Mouse (Mus musculus): ENCODE measurements around the gene Tmem184b. TPM values are rescaled to one million over a fixed set of nuclear protein-coding genes. Genes with fewer than 3 reads are reported as not detected.

Tmem184b gene
- polyA plus RNA-seq, 2 experiments: 67.9 to 121 TPM

GRCm38 (mm10) chr15:79442961-79443518 is 39.7 kb upstream of the Tmem184b start:
- Histone ChIP-seq H3K4me2 (replicated peaks; ENCODE audit: low read depth, low read length, severe bottlenecking) (no peak overlapping the region), H3K9me3 (ENCODE audit: control insufficient read depth, low read length) (no peaks in the 10 kb centered on the region), H3K27me3 (ENCODE audit: control insufficient read depth, insufficient read depth, low read length) (no peaks in the 10 kb centered on the region), H3K4me1 (ENCODE audit: control insufficient read depth, insufficient read depth, low read length) (peaks cover 29% of the 10 kb centered on the region), H3K9ac (ENCODE audit: low read depth, low read length, severe bottlenecking) (no peak overlapping the region), H3K4me3 (replicated peaks; ENCODE audit: low read length) (no peak overlapping the region), H3K27ac (replicated peaks; ENCODE audit: low read depth, low read length) (no peak overlapping the region), H3K36me3 (ENCODE audit: control insufficient read depth, insufficient read depth, low read length) (peaks cover 10% of the 10 kb centered on the region)
- no peak for DNase-seq (ENCODE audit: low spot score)
- WGBS: 75% methylated on average over 9 of the region's 9 CpGs
- no peak for ATAC-seq (ENCODE audit: low FRiP score, low read depth)
- no peak for TF ChIP-seq POLR2A (IDR thresholded peaks at IDR 0.05; ENCODE audit: borderline replicate concordance, extremely low read depth, insufficient read depth, insufficient read length)

- Histone ChIP-seq H3K9ac (ENCODE audit: low read depth, low read length, severe bottlenecking) (peak overlapping the region; percentile 98), H3K36me3 (ENCODE audit: control insufficient read depth, insufficient read depth, low read length) (peaks cover 18% of the 10 kb centered on the region), H3K4me1 (ENCODE audit: control insufficient read depth, insufficient read depth, low read length) (peaks cover 29% of the 10 kb centered on the region), H3K27me3 (ENCODE audit: control insufficient read depth, insufficient read depth, low read length) (no peaks in the 10 kb centered on the region), H3K4me3 (replicated peaks; ENCODE audit: low read length) (peak overlapping the region; percentile 97), H3K9me3 (ENCODE audit: control insufficient read depth, low read length) (no peaks in the 10 kb centered on the region), H3K27ac (replicated peaks; ENCODE audit: low read depth, low read length) (peak overlapping the region; percentile 96), H3K4me2 (replicated peaks; ENCODE audit: low read depth, low read length, severe bottlenecking) (peak overlapping the region; percentile 85)
- TF ChIP-seq POLR2A (IDR thresholded peaks at IDR 0.05; ENCODE audit: borderline replicate concordance, extremely low read depth, insufficient read depth, insufficient read length): no peak
- 5% methylated on average over 6 of the region's 6 CpGs for WGBS
- DNase-seq (ENCODE audit: low spot score) (no peak), ATAC-seq (ENCODE audit: low FRiP score, low read depth) (0 out of 2 replicates have a peak, but pooled peaks have one; percentile 1)
These were observed 38.9 kb upstream of the Tmem184b start for GRCm38 (mm10) chr15:79442257-79442611.

- Histone ChIP-seq H3K4me2 (replicated peaks; ENCODE audit: low read depth, low read length, severe bottlenecking) (peak overlapping the region; percentile 85), H3K4me1 (ENCODE audit: control insufficient read depth, insufficient read depth, low read length) (peaks cover 29% of the 10 kb centered on the region)
These were observed 38.2 kb upstream of the Tmem184b start for GRCm38 (mm10) chr15:79441331-79442256.

GRCm38 (mm10) chr15:79440651-79441330 is 37.4 kb upstream of the Tmem184b start:
- Histone ChIP-seq H3K27me3 (ENCODE audit: control insufficient read depth, insufficient read depth, low read length) (no peaks in the 10 kb centered on the region), H3K9me3 (ENCODE audit: control insufficient read depth, low read length) (no peaks in the 10 kb centered on the region), H3K9ac (ENCODE audit: low read depth, low read length, severe bottlenecking) (peak overlapping the region; percentile 98), H3K36me3 (ENCODE audit: control insufficient read depth, insufficient read depth, low read length) (peaks cover 31% of the 10 kb centered on the region), H3K4me1 (ENCODE audit: control insufficient read depth, insufficient read depth, low read length) (peaks cover 29% of the 10 kb centered on the region), H3K27ac (replicated peaks; ENCODE audit: low read depth, low read length) (peak overlapping the region; percentile 96; the same call in 1 of the 2 replicates), H3K4me2 (replicated peaks; ENCODE audit: low read depth, low read length, severe bottlenecking) (peak overlapping the region; percentile 85), H3K4me3 (replicated peaks; ENCODE audit: low read length) (peak overlapping the region; percentile 97)
- no peak for TF ChIP-seq POLR2A (IDR thresholded peaks at IDR 0.05; ENCODE audit: borderline replicate concordance, extremely low read depth, insufficient read depth, insufficient read length)
- ATAC-seq (ENCODE audit: low FRiP score, low read depth) (no peak; the same call in 1 of the 2 replicates), DNase-seq (ENCODE audit: low spot score) (no peak)
- WGBS: 10% methylated on average over 11 of the region's 11 CpGs

More at GRCm38 (mm10) chr15:79441331-79442256, 38.2 kb upstream of the Tmem184b start:
- peaks cover 23% of the 10 kb centered on the region for H3K36me3 ChIP-seq (ENCODE audit: control insufficient read depth, insufficient read depth, low read length)
- H3K27ac ChIP-seq (replicated peaks; ENCODE audit: low read depth, low read length): peak overlapping the region; percentile 96
- H3K4me3 ChIP-seq (replicated peaks; ENCODE audit: low read length): peak overlapping the region; percentile 97
- H3K9ac ChIP-seq (ENCODE audit: low read depth, low read length, severe bottlenecking): peak overlapping the region; percentile 98
- peak; percentile 80 for ATAC-seq (ENCODE audit: low FRiP score, low read depth)
- no peaks in the 10 kb centered on the region for H3K27me3 ChIP-seq (ENCODE audit: control insufficient read depth, insufficient read depth, low read length)
- 1% methylated on average over 65 of the region's 107 CpGs for WGBS
- DNase-seq (ENCODE audit: low spot score): peak; percentile 67
- no peaks in the 10 kb centered on the region for H3K9me3 ChIP-seq (ENCODE audit: control insufficient read depth, low read length)
- 0 out of 2 replicates have a peak, but pooled peaks have one; percentile 19 for TF ChIP-seq POLR2A (IDR thresholded peaks at IDR 0.05; ENCODE audit: borderline replicate concordance, extremely low read depth, insufficient read depth, insufficient read length)

GRCm38 (mm10) chr15:79440223-79440622 is 36.9 kb upstream of the Tmem184b start:
- Histone ChIP-seq H3K27ac (replicated peaks; ENCODE audit: low read depth, low read length) (no peak overlapping the region), H3K9ac (ENCODE audit: low read depth, low read length, severe bottlenecking) (peak overlapping the region; percentile 98), H3K4me1 (ENCODE audit: control insufficient read depth, insufficient read depth, low read length) (peaks cover 29% of the 10 kb centered on the region), H3K27me3 (ENCODE audit: control insufficient read depth, insufficient read depth, low read length) (no peaks in the 10 kb centered on the region), H3K4me3 (replicated peaks; ENCODE audit: low read length) (peak overlapping the region; percentile 97), H3K9me3 (ENCODE audit: control insufficient read depth, low read length) (no peaks in the 10 kb centered on the region), H3K36me3 (ENCODE audit: control insufficient read depth, insufficient read depth, low read length) (peaks cover 37% of the 10 kb centered on the region), H3K4me2 (replicated peaks; ENCODE audit: low read depth, low read length, severe bottlenecking) (peak overlapping the region; percentile 85)
- no peak for DNase-seq (ENCODE audit: low spot score)
- WGBS: 75% methylated on average over 4 of the region's 4 CpGs
- no peak for ATAC-seq (ENCODE audit: low FRiP score, low read depth)
- TF ChIP-seq POLR2A (IDR thresholded peaks at IDR 0.05; ENCODE audit: borderline replicate concordance, extremely low read depth, insufficient read depth, insufficient read length): no peak
